Mouse (Mus musculus): Measurements from ENCODE around the gene Ddx54.

GRCm38 (mm10) chr5:120627515-120628300, 15.2 kb downstream of the Ddx54 start:
- TF ChIP-seq CTCF (IDR thresholded peaks at IDR 0.05; ENCODE audit: extremely low read depth, insufficient read depth, insufficient read length, insufficient replicate concordance) (no peak), POLR2A (IDR thresholded peaks at IDR 0.05; ENCODE audit: low read depth, low read length) (no peak)
